Mouse (Mus musculus): ENCODE results near the gene Hacl1. TPM values are rescaled to one million over a fixed set of nuclear protein-coding genes. Genes with fewer than 3 reads are reported as not detected.

Hacl1 gene
- total and polyA plus RNA-seq, 2 experiments: 631 to 647 TPM

DNA sequence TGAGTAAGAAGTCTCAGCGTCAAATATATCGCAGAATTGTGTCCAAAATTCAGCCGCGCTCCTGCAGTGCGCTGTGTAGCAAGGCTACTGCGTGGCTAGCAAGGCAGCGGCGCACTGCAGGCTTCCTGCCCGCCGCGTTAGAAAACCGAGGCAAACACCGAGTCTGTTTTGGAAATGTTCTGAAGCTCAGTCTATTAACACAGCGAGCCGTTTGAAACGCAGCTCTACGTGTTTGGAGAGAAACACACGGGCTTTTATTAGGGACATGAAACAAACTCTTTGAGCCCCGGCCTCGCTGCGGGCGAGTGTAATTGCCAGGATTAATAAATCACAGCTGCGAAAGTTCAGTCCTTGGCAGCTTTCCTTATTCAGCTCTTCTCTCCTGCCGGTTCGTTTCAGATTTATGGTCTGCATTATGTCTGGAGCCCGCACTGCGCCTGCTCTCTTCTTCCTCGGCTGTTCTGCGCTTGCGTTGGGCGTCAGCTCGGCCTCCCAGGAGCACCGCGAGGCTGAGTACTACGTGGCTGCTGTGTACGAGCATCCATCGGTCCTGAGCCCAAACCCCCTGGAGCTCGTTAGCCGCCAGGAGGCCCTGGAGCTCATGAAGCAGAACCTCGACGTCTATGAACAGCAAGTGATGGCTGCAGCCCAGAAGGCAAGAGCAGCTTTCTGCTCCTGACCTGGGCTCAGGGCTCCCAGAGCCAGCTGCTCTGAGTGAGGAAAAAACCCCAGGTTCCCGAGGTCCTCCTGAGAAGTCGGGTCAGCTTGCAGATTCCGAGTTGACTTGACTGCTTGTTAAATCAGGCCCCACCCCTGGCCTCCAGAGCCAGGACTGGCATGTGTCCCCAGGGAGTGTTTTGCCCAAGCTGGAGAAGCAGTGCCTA, 20.8 kb upstream of the Hacl1 start:
- Histone ChIP-seq H3K4me3 (ENCODE audit: insufficient read depth, low read depth, low read length) (peak overlapping the region; percentile 55), H3K79me2 (ENCODE audit: control insufficient read depth, insufficient read depth, low read length) (peaks cover 18% of the 10 kb centered on the region), H3K27me3 (ENCODE audit: control insufficient read depth, insufficient read depth, low read length) (no peaks in the 10 kb centered on the region), H3K4me1 (ENCODE audit: control insufficient read depth, insufficient read depth, low read length) (peaks cover 12% of the 10 kb centered on the region), H3K9ac (ENCODE audit: low read depth, low read length) (peak overlapping the region; percentile 40), H3K36me3 (ENCODE audit: control insufficient read depth, insufficient read depth, low read length) (no peaks in the 10 kb centered on the region; the same call in 1 of the 2 replicates), H3K27ac (replicated peaks; ENCODE audit: insufficient read depth, low read depth, low read length) (peak overlapping the region; percentile 74)
- no peak for TF ChIP-seq POLR2A (IDR thresholded peaks at IDR 0.05; ENCODE audit: extremely low read depth, insufficient read depth, low read length)
- TF ChIP-seq CTCF (IDR thresholded peaks at IDR 0.05; ENCODE audit: low read depth, low read length): peak; percentile 35
- peak; percentile 94 for DNase-seq (ENCODE audit: extremely low read depth, low read depth, low spot score)
- WGBS: 10% methylated on average over 44 of the region's 44 CpGs

DNA sequence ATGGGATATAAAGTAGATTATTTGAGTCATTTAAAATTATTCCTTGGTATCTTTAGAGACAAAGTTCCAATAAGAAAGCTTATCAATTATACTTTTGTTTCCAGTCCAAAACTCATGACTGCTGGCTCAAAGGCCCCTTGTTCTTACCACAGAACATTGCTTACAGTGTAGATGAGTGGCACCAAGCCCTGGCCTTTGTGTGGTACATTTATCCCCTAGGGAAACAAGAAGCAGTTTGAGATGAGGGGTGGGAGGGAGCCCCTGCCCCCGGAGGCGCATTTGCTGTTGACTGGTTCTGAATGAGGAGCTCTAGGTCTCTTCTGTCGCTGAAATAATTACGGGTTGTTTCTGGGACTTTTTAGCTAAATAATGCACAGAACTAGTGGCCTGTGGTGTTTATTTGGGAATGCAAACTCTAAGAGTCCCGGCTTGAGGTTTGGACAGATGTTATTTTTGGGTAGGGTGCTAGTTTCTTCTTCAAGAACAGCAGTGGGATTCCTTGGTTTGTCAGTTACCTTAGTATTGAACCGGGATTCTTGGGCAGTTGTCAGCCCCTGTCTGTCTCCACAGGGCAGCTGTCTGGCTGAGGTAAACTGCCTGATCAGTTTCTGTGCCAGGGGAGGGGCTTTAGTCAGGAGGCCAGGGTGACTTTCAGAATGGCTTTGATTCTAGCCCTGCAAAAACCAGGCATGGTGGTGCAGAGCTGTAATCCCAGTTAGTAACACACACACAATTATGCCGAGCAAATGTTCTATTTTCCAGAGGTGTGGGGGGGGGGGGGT, 19.4 kb upstream of the Hacl1 start:
- 89% methylated on average over 7 of the region's 7 CpGs for WGBS
- Histone ChIP-seq H3K4me1 (ENCODE audit: control insufficient read depth, insufficient read depth, low read length) (peaks cover 12% of the 10 kb centered on the region), H3K36me3 (ENCODE audit: control insufficient read depth, insufficient read depth, low read length) (no peaks in the 10 kb centered on the region), H3K79me2 (ENCODE audit: control insufficient read depth, insufficient read depth, low read length) (peaks cover 24% of the 10 kb centered on the region), H3K27ac (replicated peaks; ENCODE audit: insufficient read depth, low read depth, low read length) (no peak overlapping the region), H3K27me3 (ENCODE audit: control insufficient read depth, insufficient read depth, low read length) (no peaks in the 10 kb centered on the region), H3K9ac (ENCODE audit: low read depth, low read length) (no peak overlapping the region), H3K4me3 (ENCODE audit: insufficient read depth, low read depth, low read length) (no peak overlapping the region)
- DNase-seq (ENCODE audit: extremely low read depth, low read depth, low spot score): no peak
- TF ChIP-seq CTCF (IDR thresholded peaks at IDR 0.05; ENCODE audit: low read depth, low read length) (no peak), POLR2A (IDR thresholded peaks at IDR 0.05; ENCODE audit: extremely low read depth, insufficient read depth, low read length) (no peak)

DNA sequence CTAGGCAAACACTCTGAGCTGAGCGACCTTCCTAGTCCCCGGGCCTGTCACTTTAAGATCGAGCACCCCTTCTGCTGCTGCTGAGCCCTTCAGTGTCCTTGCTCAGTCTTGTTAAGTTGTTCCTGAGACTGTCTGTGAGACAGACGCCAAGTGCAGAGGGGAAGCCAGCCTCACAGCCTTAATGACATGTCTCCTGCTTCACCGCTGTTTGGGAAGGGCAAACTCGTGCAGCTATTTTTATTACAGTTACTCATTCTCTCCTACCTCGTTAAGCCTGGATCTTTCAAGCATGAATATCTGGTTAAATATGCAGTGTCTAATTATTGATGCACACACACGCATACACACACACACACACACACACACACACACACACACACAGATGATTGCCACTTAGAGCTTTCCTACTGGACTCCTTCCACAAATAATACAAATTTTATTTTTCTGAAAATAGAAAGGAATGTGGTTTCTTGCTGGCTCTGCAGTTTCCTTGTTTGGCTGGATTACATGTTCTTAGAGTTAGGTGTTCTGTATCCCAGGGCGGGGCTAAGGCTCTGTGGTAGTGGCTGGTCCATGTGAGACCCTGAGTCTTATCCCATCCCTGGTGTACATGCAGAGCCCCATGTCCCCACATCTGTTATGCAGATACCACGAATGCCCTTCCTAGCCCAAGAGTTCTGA, 18.6 kb upstream of the Hacl1 start:
- 75% methylated on average over 10 of the region's 10 CpGs for WGBS
- no peaks in the 10 kb centered on the region for H3K36me3 ChIP-seq (ENCODE audit: control insufficient read depth, insufficient read depth, low read length)
- peaks cover 15% of the 10 kb centered on the region for H3K4me1 ChIP-seq (ENCODE audit: control insufficient read depth, insufficient read depth, low read length)
- no peak for TF ChIP-seq CTCF (IDR thresholded peaks at IDR 0.05; ENCODE audit: low read depth, low read length)
- TF ChIP-seq POLR2A (IDR thresholded peaks at IDR 0.05; ENCODE audit: extremely low read depth, insufficient read depth, low read length): no peak
- peaks cover 33% of the 10 kb centered on the region for H3K79me2 ChIP-seq (ENCODE audit: control insufficient read depth, insufficient read depth, low read length)
- H3K9ac ChIP-seq (ENCODE audit: low read depth, low read length): no peak overlapping the region
- no peak overlapping the region for H3K4me3 ChIP-seq (ENCODE audit: insufficient read depth, low read depth, low read length)
- no peak overlapping the region for H3K27ac ChIP-seq (replicated peaks; ENCODE audit: insufficient read depth, low read depth, low read length)
- no peaks in the 10 kb centered on the region for H3K27me3 ChIP-seq (ENCODE audit: control insufficient read depth, insufficient read depth, low read length)
- no peak for DNase-seq (ENCODE audit: extremely low read depth, low read depth, low spot score)

DNA sequence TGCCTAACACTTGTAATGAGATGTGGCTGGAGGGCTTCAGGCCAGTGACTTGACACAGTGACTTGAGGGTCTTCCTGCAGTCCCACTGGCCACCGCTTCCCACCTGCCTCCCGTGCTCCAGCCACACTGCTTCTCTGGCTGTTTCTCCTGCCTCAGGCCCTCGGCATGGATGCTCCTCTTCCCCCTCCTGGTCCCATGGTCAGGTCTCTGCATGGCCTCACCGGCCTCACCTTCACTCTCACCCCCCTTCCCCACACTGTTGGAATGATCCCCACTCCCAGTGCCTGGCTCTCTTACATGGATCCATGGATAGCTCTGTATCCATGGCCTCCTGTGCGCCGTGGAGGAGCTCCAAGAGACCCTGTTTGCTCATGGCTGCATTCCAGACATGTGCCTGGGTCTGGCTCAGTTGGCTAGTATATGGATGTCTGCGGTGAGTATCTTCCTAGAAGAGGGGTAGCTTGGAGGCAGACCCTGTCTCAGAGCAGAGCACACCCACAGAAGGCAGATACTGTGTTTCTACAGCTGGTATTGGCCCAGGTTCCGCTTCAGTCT, 17.1 kb upstream of the Hacl1 start:
- H3K4me1 ChIP-seq (ENCODE audit: control insufficient read depth, insufficient read depth, low read length): peaks cover 18% of the 10 kb centered on the region
- no peaks in the 10 kb centered on the region for H3K36me3 ChIP-seq (ENCODE audit: control insufficient read depth, insufficient read depth, low read length)
- no peak overlapping the region for H3K27ac ChIP-seq (replicated peaks; ENCODE audit: insufficient read depth, low read depth, low read length)
- H3K79me2 ChIP-seq (ENCODE audit: control insufficient read depth, insufficient read depth, low read length): peaks cover 39% of the 10 kb centered on the region
- H3K27me3 ChIP-seq (ENCODE audit: control insufficient read depth, insufficient read depth, low read length): no peaks in the 10 kb centered on the region
- H3K9ac ChIP-seq (ENCODE audit: low read depth, low read length): no peak overlapping the region
- TF ChIP-seq CTCF (IDR thresholded peaks at IDR 0.05; ENCODE audit: low read depth, low read length) (no peak), POLR2A (IDR thresholded peaks at IDR 0.05; ENCODE audit: extremely low read depth, insufficient read depth, low read length) (no peak)
- no peak overlapping the region for H3K4me3 ChIP-seq (ENCODE audit: insufficient read depth, low read depth, low read length)
- 86% methylated on average over 8 of the region's 8 CpGs for WGBS
- DNase-seq (ENCODE audit: extremely low read depth, low read depth, low spot score): no peak

DNA sequence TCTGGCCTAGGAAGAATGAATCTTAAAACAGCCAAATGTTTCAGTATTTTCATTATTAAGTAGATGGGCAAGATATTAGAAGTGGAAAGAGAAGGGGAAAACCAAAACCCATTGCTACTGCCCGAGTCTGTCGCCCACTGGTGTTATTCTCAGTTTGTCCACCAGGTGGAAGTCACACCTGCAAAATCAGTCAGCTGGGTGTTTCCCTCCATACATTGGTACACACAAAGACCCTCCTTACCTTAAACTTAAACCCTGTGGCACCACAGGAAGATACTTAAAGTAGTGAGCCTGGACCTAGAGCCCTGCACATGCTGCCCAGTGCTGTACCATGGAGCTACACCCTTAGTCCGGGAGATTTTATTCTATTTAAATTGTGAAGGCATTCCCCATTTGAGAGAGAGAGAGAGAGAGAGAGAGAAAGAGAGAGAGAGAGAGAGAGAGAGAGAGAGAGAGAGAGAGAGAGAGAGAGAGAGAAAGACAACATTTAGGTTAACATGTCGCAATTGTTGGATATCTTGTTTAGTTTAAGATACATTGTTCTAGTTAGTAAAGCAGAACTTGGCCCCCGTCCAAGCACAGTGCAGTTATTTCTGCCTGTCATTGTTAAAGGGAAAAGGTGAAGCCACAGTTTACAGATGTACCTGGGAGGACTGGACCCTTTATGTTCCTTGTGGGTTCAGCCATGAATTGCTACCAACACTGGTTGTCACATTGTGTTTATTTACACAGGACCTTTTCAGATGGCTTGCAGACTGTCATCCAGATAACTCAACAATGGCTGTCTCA, 16.0 kb upstream of the Hacl1 start:
- H3K9ac ChIP-seq (ENCODE audit: low read depth, low read length): no peak overlapping the region
- no peak for DNase-seq (ENCODE audit: extremely low read depth, low read depth, low spot score)
- WGBS: 26% methylated on average over 5 of the region's 5 CpGs
- H3K4me1 ChIP-seq (ENCODE audit: control insufficient read depth, insufficient read depth, low read length): peaks cover 14% of the 10 kb centered on the region
- no peaks in the 10 kb centered on the region for H3K36me3 ChIP-seq (ENCODE audit: control insufficient read depth, insufficient read depth, low read length)
- no peak overlapping the region for H3K27ac ChIP-seq (replicated peaks; ENCODE audit: insufficient read depth, low read depth, low read length)
- H3K4me3 ChIP-seq (ENCODE audit: insufficient read depth, low read depth, low read length): no peak overlapping the region
- H3K27me3 ChIP-seq (ENCODE audit: control insufficient read depth, insufficient read depth, low read length): no peaks in the 10 kb centered on the region
- TF ChIP-seq CTCF (IDR thresholded peaks at IDR 0.05; ENCODE audit: low read depth, low read length) (peak; percentile 72), POLR2A (IDR thresholded peaks at IDR 0.05; ENCODE audit: extremely low read depth, insufficient read depth, low read length) (no peak)
- peaks cover 40% of the 10 kb centered on the region for H3K79me2 ChIP-seq (ENCODE audit: control insufficient read depth, insufficient read depth, low read length)

All from liver, adult 2 months (tissue).